Mouse (Mus musculus): Measurements from ENCODE around the gene Olfr1359. TPM values are rescaled to one million over a fixed set of nuclear protein-coding genes. Genes with fewer than 3 reads are reported as not detected.
"Not testable (repeated sequence)": the region's sequence is repeated elsewhere in the genome, so short reads cannot be mapped to it uniquely, and the experiment has no call there.

Gene Olfr1359
- polyA plus RNA-seq, 1 experiment from 2014 or later, result not detected

GRCm38 (mm10) chr13:21749387-21750158 is 51.7 kb downstream of the Olfr1359 start:
- Histone ChIP-seq H3K36me3 (ENCODE audit: inconsistent target) (no peaks in the 10 kb centered on the region), H3K27ac (peak overlapping the region; percentile 40), H3K79me2 (ENCODE audit: inconsistent target) (peaks cover 35% of the 10 kb centered on the region), H3K4me3 (ENCODE audit: inconsistent target) (peak overlapping the region; percentile 43)
- 11% methylated on average over 4 of the region's 5 CpGs for WGBS (ENCODE audit: missing documents)

- Histone ChIP-seq H3K79me2 (ENCODE audit: inconsistent target) (peaks cover 35% of the 10 kb centered on the region), H3K4me3 (ENCODE audit: inconsistent target) (peak within 1 kb of the TSS; percentile 43), H3K27ac (peak within 1 kb of the TSS; percentile 72)
- not testable (repeated sequence) for H3K36me3 ChIP-seq (ENCODE audit: inconsistent target)
- under 1% methylated on average over 31 of the region's 56 CpGs for WGBS (ENCODE audit: missing documents)
Observed at GRCm38 (mm10) chr13:21750159-21751017, 52.5 kb downstream of the Olfr1359 start, which contains the start of gene Hist1h4k. Gene Hist1h4k (minus strand): TSS chr13:21750505.

DNA sequence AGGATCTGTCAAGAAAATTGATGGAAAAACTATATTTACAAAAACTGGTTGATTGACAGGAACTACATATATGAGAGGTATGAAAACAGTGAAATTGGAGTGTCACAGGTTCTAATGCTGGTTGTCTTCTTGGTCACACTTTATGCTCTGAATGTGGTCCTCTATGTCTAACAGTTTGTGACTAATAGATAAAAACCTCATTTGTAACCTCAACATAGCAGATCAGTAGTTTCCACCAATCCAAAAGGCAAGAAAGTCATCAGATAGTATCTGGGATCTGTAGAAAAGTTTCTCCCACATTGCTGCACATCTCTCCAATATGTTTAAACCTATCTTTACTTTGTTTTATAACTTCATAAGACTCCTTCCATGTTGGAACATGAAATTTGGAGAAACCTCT is 53.5 kb downstream of the Olfr1359 start:
- Histone ChIP-seq H3K79me2 (ENCODE audit: inconsistent target) (peaks cover 35% of the 10 kb centered on the region), H3K27ac (peak overlapping the region; percentile 72; the same call in 1 of the 2 replicates), H3K4me3 (ENCODE audit: inconsistent target) (no peak overlapping the region), H3K36me3 (ENCODE audit: inconsistent target) (no peaks in the 10 kb centered on the region)

- H3K4me3 ChIP-seq (ENCODE audit: inconsistent target), result no peak overlapping the region
- H3K27ac ChIP-seq, result peak overlapping the region; percentile 64; the same call in 1 of the 2 replicates
- 98% methylated on average over 3 of the region's 3 CpGs for WGBS (ENCODE audit: missing documents)
- H3K79me2 ChIP-seq (ENCODE audit: inconsistent target), result peaks cover 33% of the 10 kb centered on the region
- H3K36me3 ChIP-seq (ENCODE audit: inconsistent target), result no peaks in the 10 kb centered on the region
Observed at GRCm38 (mm10) chr13:21751827-21752226, 53.9 kb downstream of the Olfr1359 start.

GRCm38 (mm10) chr13:21752356-21752755 is 54.4 kb downstream of the Olfr1359 start:
- H3K27ac ChIP-seq, result peak overlapping the region; percentile 64
- H3K79me2 ChIP-seq (ENCODE audit: inconsistent target), result peaks cover 28% of the 10 kb centered on the region
- WGBS (ENCODE audit: missing documents), result 62% methylated on average over 3 of the region's 3 CpGs
- H3K36me3 ChIP-seq (ENCODE audit: inconsistent target), result no peaks in the 10 kb centered on the region
- no peak overlapping the region; the same call in 1 of the 2 replicates for H3K4me3 ChIP-seq (ENCODE audit: inconsistent target)

DNA sequence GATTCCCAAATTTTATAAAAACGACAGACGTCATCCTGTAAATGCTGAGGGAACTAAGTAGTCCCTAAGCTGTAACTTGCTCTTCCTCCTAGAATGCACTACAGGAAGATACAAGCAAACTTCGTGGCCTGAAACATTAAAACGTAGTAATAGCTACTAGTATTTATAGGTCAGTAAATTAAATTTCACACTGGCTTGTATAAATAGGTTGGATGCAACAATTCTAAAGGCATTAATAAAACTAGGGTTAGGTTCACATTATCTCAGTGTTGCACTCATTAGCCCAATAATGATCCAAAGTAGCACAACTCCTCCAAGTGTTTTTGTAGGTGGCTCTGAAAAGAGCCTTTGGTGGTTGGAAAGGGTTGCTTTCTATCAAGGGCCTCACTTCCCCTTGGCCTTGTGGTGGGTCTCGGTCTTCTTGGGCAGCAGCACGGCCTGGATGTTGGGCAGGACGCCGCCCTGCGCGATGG is 55.2 kb downstream of the Olfr1359 start:
- Histone ChIP-seq H3K79me2 (ENCODE audit: inconsistent target) (peaks cover 21% of the 10 kb centered on the region), H3K4me3 (ENCODE audit: inconsistent target) (peak overlapping the region; percentile 17; the same call in 1 of the 2 replicates), H3K27ac (peak overlapping the region; percentile 64), H3K36me3 (ENCODE audit: inconsistent target) (no peaks in the 10 kb centered on the region)
- WGBS (ENCODE audit: missing documents), result 9% methylated on average over 5 of the region's 10 CpGs

DNA sequence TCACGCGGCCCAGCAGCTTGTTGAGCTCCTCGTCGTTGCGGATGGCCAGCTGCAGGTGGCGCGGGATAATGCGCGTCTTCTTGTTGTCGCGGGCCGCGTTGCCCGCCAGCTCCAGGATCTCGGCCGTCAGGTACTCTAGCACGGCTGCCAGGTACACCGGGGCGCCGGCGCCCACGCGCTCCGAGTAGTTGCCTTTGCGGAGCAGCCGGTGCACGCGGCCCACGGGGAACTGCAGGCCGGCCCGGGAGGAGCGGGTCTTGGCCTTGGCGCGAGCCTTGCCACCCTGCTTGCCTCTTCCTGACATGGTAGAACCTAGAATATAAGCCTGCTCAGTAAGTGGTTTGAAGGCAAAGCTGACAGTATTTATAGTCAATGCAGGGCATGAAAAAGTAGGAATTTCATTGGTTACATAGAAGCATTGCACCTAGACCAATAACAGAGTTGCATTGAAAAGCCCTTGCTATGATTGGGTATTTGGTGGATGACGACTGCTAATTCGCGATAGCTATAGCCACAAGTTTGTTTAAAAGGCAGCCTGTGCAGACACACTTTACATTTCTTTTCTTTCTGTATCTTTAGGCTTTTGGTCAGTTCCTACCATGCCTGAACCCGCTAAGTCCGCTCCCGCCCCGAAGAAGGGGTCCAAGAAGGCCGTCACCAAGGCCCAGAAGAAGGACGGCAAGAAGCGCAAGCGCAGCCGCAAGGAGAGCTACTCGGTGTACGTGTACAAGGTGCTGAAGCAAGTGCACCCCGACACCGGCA is 55.8 kb downstream of the Olfr1359 start, which contains the start of the genes Hist1h2ak and Hist1h2bn:
Gene Hist1h2ak, minus strand, starts transcription at position 304 of the 762 bp plus-strand sequence.
Gene Hist1h2bn, plus strand, starts transcription at position 600 of the 762 bp plus-strand sequence.
- peak within 1 kb of the TSS; percentile 64 for H3K27ac ChIP-seq
- 1% methylated on average over 8 of the region's 50 CpGs for WGBS (ENCODE audit: missing documents)

GRCm38 (mm10) chr13:21754294-21755001 is 56.5 kb downstream of the Olfr1359 start:
- WGBS (ENCODE audit: missing documents), result 1% methylated on average over 7 of the region's 26 CpGs
- not testable (repeated sequence) for H3K79me2 ChIP-seq (ENCODE audit: inconsistent target)

More for the DNA sequence above, 55.8 kb downstream of the Olfr1359 start, which contains the start of the genes Hist1h2ak and Hist1h2bn:
- Histone ChIP-seq H3K4me3 (ENCODE audit: inconsistent target) (peak within 1 kb of the TSS; percentile 33), H3K79me2 (ENCODE audit: inconsistent target) (peaks cover 15% of the 10 kb centered on the region)
- not testable (repeated sequence) for H3K36me3 ChIP-seq (ENCODE audit: inconsistent target)

GRCm38 (mm10) chr13:21755707-21756106 is 57.8 kb downstream of the Olfr1359 start:
- no peaks in the 10 kb centered on the region for H3K79me2 ChIP-seq (ENCODE audit: inconsistent target)
- H3K27ac ChIP-seq, result no peak overlapping the region
- no peaks in the 10 kb centered on the region for H3K36me3 ChIP-seq (ENCODE audit: inconsistent target)
- H3K4me3 ChIP-seq (ENCODE audit: inconsistent target), result peak overlapping the region; percentile 33; the same call in 1 of the 2 replicates
- WGBS (ENCODE audit: missing documents), result 69% methylated on average over 1 of the region's 1 CpGs

More at GRCm38 (mm10) chr13:21754294-21755001, 56.5 kb downstream of the Olfr1359 start:
- H3K4me3 ChIP-seq (ENCODE audit: inconsistent target), result peak overlapping the region; percentile 33
- H3K27ac ChIP-seq, result peak overlapping the region; percentile 50
- not testable (repeated sequence) for H3K36me3 ChIP-seq (ENCODE audit: inconsistent target)

Other genes starting within 250 kb of the Olfr1359 start
- gene Zscan26, start 244.4 kb upstream of the Olfr1359 start, polyA plus RNA-seq (2018), result 11.1 to 21.4 TPM (median 17.0 TPM) in 3 replicates
- gene Nkapl, start 229.6 kb upstream of the Olfr1359 start, polyA plus RNA-seq (2018), result 0.29 to 0.41 TPM in 2 of 3 replicates, not detected in the other
- gene Zkscan4, start 219.2 kb upstream of the Olfr1359 start, polyA plus RNA-seq (2018), result 0.47 to 0.84 TPM (median 0.63 TPM) in 3 replicates
- gene Gm10065, start 218.7 kb upstream of the Olfr1359 start, polyA plus RNA-seq (2018), result not detected in 3 replicates
- 0.11 to 0.38 TPM (median 0.23 TPM) in 3 replicates for gene AK157302, start 202.9 kb upstream of the Olfr1359 start, polyA plus RNA-seq (2018)
- 3.8 to 14.2 TPM (median 11.7 TPM) in 3 replicates for gene Gm11273, start 196.7 kb upstream of the Olfr1359 start, polyA plus RNA-seq (2018)
- 3.0 to 3.6 TPM (median 3.4 TPM) in 3 replicates for gene Zkscan8, start 167.0 kb upstream of the Olfr1359 start, polyA plus RNA-seq (2018)
- not detected in 3 replicates for gene Olfr1366, start 155.3 kb upstream of the Olfr1359 start, polyA plus RNA-seq (2018)
- not detected in 3 replicates for gene Olfr1535, start 138.2 kb upstream of the Olfr1359 start, polyA plus RNA-seq (2018)
- not detected in 3 replicates for gene Olfr1364, start 116.4 kb upstream of the Olfr1359 start, polyA plus RNA-seq (2018)
- gene Olfr1362, start 84.1 kb upstream of the Olfr1359 start, polyA plus RNA-seq (2018), result not detected in 3 replicates
- gene Olfr11, start 55.6 kb upstream of the Olfr1359 start, polyA plus RNA-seq (2018), result not detected in 3 replicates
- not detected in 3 replicates for gene Olfr1361, start 34.7 kb upstream of the Olfr1359 start, polyA plus RNA-seq (2018)
- gene Olfr1360, start 20.7 kb upstream of the Olfr1359 start, polyA plus RNA-seq (2018), result not detected in 3 replicates
- not detected in 3 replicates for gene Hist1h2bl, start 18.0 kb downstream of the Olfr1359 start, polyA plus RNA-seq (2018)
- gene Hist1h2ai, start 18.3 kb downstream of the Olfr1359 start, polyA plus RNA-seq (2018), result not detected in 3 replicates
- 1.6 TPM in 1 of 3 replicates, not detected in the others for gene Hist1h3h, start 19.5 kb downstream of the Olfr1359 start, polyA plus RNA-seq (2018)
- not detected in 3 replicates for gene Hist1h2bm, start 23.9 kb downstream of the Olfr1359 start, polyA plus RNA-seq (2018)
- gene Hist1h4j, start 37.0 kb downstream of the Olfr1359 start, polyA plus RNA-seq (2018), result not detected in 3 replicates
- gene Hist1h4k, start 52.4 kb downstream of the Olfr1359 start, polyA plus RNA-seq (2018), result 3.4 to 5.4 TPM in 2 of 3 replicates, not detected in the other
- not detected in 3 replicates for gene Hist1h2ak, start 55.7 kb downstream of the Olfr1359 start, polyA plus RNA-seq (2018)
- gene Hist1h2bn, start 56.0 kb downstream of the Olfr1359 start, polyA plus RNA-seq (2018), result 1.4 TPM in 1 of 3 replicates, not detected in the others
- not detected in 3 replicates for gene Hist1h1b, start 82.5 kb downstream of the Olfr1359 start, polyA plus RNA-seq (2018)
- not detected in 3 replicates for gene Hist1h3i, start 85.3 kb downstream of the Olfr1359 start, polyA plus RNA-seq (2018)
- gene Hist1h2an, start 89.1 kb downstream of the Olfr1359 start, polyA plus RNA-seq (2018), result not detected in 3 replicates
- gene Hist1h2bp, start 89.3 kb downstream of the Olfr1359 start, polyA plus RNA-seq (2018), result not detected in 3 replicates
- 0.17 to 0.62 TPM in 2 of 3 replicates, not detected in the other for gene Hist1h2bq, start 112.1 kb downstream of the Olfr1359 start, polyA plus RNA-seq (2018)
- gene Hist1h2ao, start 112.4 kb downstream of the Olfr1359 start, polyA plus RNA-seq (2018), result not detected in 3 replicates
- 1.4 TPM in 1 of 3 replicates, not detected in the others for gene Hist1h4m, start 113.6 kb downstream of the Olfr1359 start, polyA plus RNA-seq (2018)
- gene Hist1h4n, start 134.1 kb downstream of the Olfr1359 start, polyA plus RNA-seq (2018), result not detected in 3 replicates
- 13.7 to 51.2 TPM (median 37.0 TPM) in 3 replicates for gene Hist1h2ap, start 135.4 kb downstream of the Olfr1359 start, polyA plus RNA-seq (2018)
- 1.1 TPM in 1 of 3 replicates, not detected in the others for gene Hist1h2br, start 135.6 kb downstream of the Olfr1359 start, polyA plus RNA-seq (2018)
- 0.14 TPM in 1 of 3 replicates, not detected in the others for gene Zfp184, start 247.0 kb downstream of the Olfr1359 start, polyA plus RNA-seq (2018)